Mouse (Mus musculus) adrenal gland, postnatal 14 days (tissue): Measurements from ENCODE around the gene Ubxn1. TPM values are rescaled to one million over a fixed set of nuclear protein-coding genes. Genes with fewer than 3 reads are reported as not detected.

Experiments
- DNase-seq: peaks from one replicate; pipeline ENCODE4 v3.0.0; 2021; ENCODE audit warnings: mixed read lengths
- microRNA-seq, 2 experiments: library from miRNA; unstranded; fragments of <30 nt; microRNA quantifications; one replicate each; pipeline ENCODE4 v1.2.0; 2021
- total RNA-seq: library from RNA; stranded (reverse); gene quantifications from 2 replicates; pipeline ENCODE4 v1.2.3, GENCODE M21; 2021

Gene Ubxn1
- total RNA-seq, 1 experiment from 2014 or later, result 214 TPM

- peak; percentile 98 for DNase-seq
Measured at GRCm38 (mm10) chr19:8897865-8898495, 26.7 kb downstream of the Ubxn1 start, which contains the start of gene Ganab. Ganab (plus strand) TSS chr19:8898071.

DNA sequence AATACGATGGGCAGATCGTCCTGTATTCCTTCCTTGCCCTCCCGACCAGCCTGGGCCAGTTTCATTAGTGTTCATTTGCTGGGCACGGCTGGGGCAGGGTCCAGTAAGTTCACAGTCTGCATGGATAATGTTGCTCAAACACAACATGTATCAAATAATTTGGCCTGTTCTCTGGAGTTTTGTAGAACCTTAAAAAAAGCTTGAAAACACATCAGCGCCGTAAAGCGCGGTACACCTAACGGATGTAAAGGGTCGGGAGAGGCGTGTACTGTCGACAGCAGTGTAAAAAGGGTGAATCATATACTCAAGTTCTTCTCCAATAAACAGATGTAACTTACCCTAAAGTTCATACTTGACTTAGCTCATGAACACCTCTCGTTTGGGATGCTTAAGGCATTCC, 27.3 kb downstream of the Ubxn1 start:
- DNase-seq, result no peak

GRCm38 (mm10) chr19:8899079-8899478, 27.8 kb downstream of the Ubxn1 start:
- no peak for DNase-seq

DNA sequence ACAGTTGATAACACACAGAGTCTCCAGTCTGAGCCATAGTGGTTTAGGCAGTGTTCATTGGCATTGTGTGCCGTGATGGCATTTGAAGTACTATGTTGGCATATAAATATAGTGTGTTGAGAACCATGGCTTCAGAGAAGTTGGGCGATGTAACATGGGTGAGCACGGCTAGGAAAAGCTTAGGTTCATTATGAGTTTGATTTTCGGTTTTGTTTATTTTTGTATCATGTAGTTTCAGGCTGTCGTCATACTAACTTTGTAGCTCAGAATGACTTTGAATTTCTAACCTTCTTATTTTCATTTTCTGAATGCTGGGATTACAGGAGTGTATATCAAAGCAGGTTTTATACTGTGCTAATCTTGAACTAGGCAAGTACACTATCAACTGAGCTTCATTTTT, 32.1 kb downstream of the Ubxn1 start:
- no peak for DNase-seq

GRCm38 (mm10) chr19:8908531-8908930, 37.2 kb downstream of the Ubxn1 start:
- DNase-seq, result no peak

DNA sequence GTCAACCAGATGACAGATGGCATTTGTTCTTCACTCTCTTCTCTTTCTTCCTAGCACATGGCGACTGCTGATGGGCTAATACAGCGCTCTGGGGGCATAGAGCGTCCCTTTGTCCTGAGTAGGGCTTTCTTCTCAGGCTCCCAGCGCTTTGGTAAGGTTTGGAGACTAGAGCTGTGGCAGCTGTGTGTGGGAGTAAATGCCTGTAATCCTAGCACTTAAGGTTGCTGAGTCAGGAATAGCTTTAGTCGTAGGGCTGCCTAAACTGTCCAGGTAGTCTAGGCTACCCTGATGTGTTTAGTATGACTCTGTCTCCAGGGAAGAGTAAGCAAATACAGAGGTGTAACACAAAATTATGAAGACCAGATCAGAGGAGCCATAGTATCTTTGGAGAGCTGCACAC, 40.5 kb downstream of the Ubxn1 start:
- DNase-seq, result no peak

- DNase-seq, result no peak
Measured at GRCm38 (mm10) chr19:8914212-8914611, 42.9 kb downstream of the Ubxn1 start.

DNA sequence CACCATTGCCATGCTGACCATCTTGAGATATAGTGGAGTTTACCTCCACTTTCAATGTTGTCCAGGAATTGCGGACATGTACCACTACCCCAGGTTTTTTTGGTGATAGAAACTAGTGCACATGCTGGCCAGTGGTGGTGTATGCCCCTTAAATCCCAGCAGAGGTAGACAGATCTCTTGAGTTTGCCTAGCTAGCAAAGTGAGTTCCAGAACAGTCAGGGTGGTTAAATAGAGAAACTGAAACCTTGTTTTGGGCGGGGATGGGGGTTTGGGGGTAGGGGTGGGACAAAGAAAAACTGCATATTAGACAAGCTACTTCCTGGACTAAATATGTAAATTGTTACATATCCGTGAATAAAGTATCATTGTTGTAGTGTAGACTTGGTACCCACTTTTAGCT, 47.7 kb downstream of the Ubxn1 start:
- no peak for DNase-seq

DNA sequence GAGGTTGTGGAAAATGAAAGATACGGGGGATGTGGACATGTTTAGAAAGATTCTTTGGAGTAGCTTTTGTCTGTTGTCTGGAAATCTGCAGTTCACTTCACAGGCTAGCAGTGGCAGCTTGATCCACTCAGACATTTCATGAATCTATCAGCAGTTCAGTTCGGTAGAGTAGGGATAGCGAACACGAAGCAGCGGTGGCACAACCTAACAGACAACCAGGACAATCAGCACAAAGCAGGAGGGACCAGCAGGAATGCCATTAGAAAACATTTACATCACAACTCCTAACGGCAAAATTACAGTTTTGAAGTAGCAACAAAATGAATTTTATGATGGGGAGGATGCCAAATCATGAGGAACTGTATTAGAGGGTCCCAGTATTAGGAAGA, 48.4 kb downstream of the Ubxn1 start:
- no peak for DNase-seq

- peak; percentile 97 for DNase-seq
Measured at GRCm38 (mm10) chr19:8920073-8920736, 48.9 kb downstream of the Ubxn1 start, which contains the start of gene B3gat3. B3gat3 (plus strand) TSS chr19:8920374.

DNA sequence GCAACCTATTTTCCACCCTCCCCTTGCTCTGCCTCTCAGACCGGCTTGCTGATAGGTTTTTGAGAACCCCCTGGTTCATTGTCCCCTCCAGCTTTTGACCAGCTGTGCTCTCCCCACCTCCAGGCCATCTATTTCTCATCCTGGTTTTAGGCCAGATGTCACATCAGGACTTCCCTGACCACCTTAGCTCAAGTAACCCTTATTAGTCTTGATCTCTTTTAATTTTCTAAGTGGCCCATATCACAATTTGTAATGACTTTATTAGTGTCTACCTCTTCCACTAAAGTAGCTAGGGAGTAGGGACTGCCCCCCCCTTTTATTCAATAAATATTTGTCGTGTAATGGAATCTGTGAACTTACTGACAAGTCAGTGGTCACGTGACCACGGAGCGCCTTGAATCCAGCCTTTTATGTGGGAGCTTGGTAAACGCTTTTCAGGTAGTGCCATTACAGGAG, 49.6 kb downstream of the Ubxn1 start:
- no peak for DNase-seq

GRCm38 (mm10) chr19:8921741-8922140, 50.4 kb downstream of the Ubxn1 start:
- DNase-seq, result no peak

Small RNA genes lying within 50 kb of the gene (microRNA-seq; reads per million reads assigned to microRNA genes)
- gene Mir5136, result 0.76 to 0.85 reads per million in 2 experiments

Other genes with a start within 250 kb of the Ubxn1 start
- 1.5 and 2.4 TPM in 2 replicates for gene Chrm1, start 207.7 kb upstream of the Ubxn1 start, total RNA-seq
- 178 and 199 TPM in 2 replicates for gene Slc3a2, start 148.1 kb upstream of the Ubxn1 start, total RNA-seq
- 50.8 and 68.2 TPM in 2 replicates for gene Wdr74, start 135.7 kb upstream of the Ubxn1 start, total RNA-seq
- 2.3 and 2.4 TPM in 2 replicates for gene 1700092M07Rik, start 130.8 kb upstream of the Ubxn1 start, total RNA-seq
- gene Stx5a, start 130.1 kb upstream of the Ubxn1 start, total RNA-seq, result 77.9 and 90.8 TPM in 2 replicates
- gene Nxf1, start 114.4 kb upstream of the Ubxn1 start, total RNA-seq, result 110 and 120 TPM in 2 replicates
- 102 and 111 TPM in 2 replicates for gene Tmem223, start 100.5 kb upstream of the Ubxn1 start, total RNA-seq
- 44.7 and 45.9 TPM in 2 replicates for gene Tmem179b, start 97.0 kb upstream of the Ubxn1 start, total RNA-seq
- 15.2 and 18.2 TPM in 2 replicates for gene Taf6l, start 85.1 kb upstream of the Ubxn1 start, total RNA-seq
- 85.2 and 89.1 TPM in 2 replicates for gene Polr2g, start 72.9 kb upstream of the Ubxn1 start, total RNA-seq
- 2.4 and 2.9 TPM in 2 replicates for gene Zbtb3, start 68.9 kb upstream of the Ubxn1 start, total RNA-seq
- gene Ttc9c, start 52.2 kb upstream of the Ubxn1 start, total RNA-seq, result 29.6 and 32.0 TPM in 2 replicates
- 77.0 and 79.6 TPM in 2 replicates for gene Hnrnpul2, start 51.5 kb upstream of the Ubxn1 start, total RNA-seq
- gene AC129217.1, start 41.7 kb upstream of the Ubxn1 start, total RNA-seq, result 7.5 TPM in 1 of 2 replicates, not detected in the other
- gene Bscl2, start 34.0 kb upstream of the Ubxn1 start, total RNA-seq, result 143 and 153 TPM in 2 replicates
- gene Gng3, start 32.3 kb upstream of the Ubxn1 start, total RNA-seq, result 6.4 and 9.3 TPM in 2 replicates
- gene Lrrn4cl, start 20.7 kb upstream of the Ubxn1 start, total RNA-seq, result 3.8 and 4.1 TPM in 2 replicates
- gene Uqcc3, start 9.4 kb downstream of the Ubxn1 start, total RNA-seq, result 80.7 and 82.8 TPM in 2 replicates
- 4.6 and 13.6 TPM in 2 replicates for gene Lbhd1, start 12.2 kb downstream of the Ubxn1 start, total RNA-seq
- gene Gm49403, start 12.4 kb downstream of the Ubxn1 start, total RNA-seq, result not detected in 2 replicates
- gene 1810009A15Rik, start 17.4 kb downstream of the Ubxn1 start, total RNA-seq, result 42.4 and 46.2 TPM in 2 replicates
- 6.0 TPM in 1 of 2 replicates, not detected in the other for gene Gm49416, start 17.4 kb downstream of the Ubxn1 start, total RNA-seq
- gene Ints5, start 21.5 kb downstream of the Ubxn1 start, total RNA-seq, result 22.5 and 23.1 TPM in 2 replicates
- gene Ganab, start 26.6 kb downstream of the Ubxn1 start, total RNA-seq, result 162 and 164 TPM in 2 replicates
- 52.1 and 53.8 TPM in 2 replicates for gene B3gat3, start 48.9 kb downstream of the Ubxn1 start, total RNA-seq
- gene Rom1, start 57.9 kb downstream of the Ubxn1 start, total RNA-seq, result 25.7 and 33.3 TPM in 2 replicates
- gene Eml3, start 58.1 kb downstream of the Ubxn1 start, total RNA-seq, result 45.4 and 49.5 TPM in 2 replicates
- 93.1 and 105 TPM in 2 replicates for gene Mta2, start 70.4 kb downstream of the Ubxn1 start, total RNA-seq
- 20.2 and 21.7 TPM in 2 replicates for gene Tut1, start 82.4 kb downstream of the Ubxn1 start, total RNA-seq
- 355 and 413 TPM in 2 replicates for gene Eef1g, start 95.5 kb downstream of the Ubxn1 start, total RNA-seq
- gene Ahnak, start 117.8 kb downstream of the Ubxn1 start, total RNA-seq, result 157 and 186 TPM in 2 replicates
- 4.4 TPM in 1 of 2 replicates, not detected in the other for gene Scgb1a1, start 216.5 kb downstream of the Ubxn1 start, total RNA-seq